Mouse (Mus musculus) urinary bladder, postnatal 25 days (tissue): Measurements from ENCODE around the gene Tsc22d2.

Source experiments
- DNase-seq: peaks from one replicate; pipeline ENCODE4 v3.0.0; 2022; ENCODE audit warnings: low spot score

Gene Tsc22d2

GRCm38 (mm10) chr3:58414234-58414938, at the start of gene Tsc22d2:
Gene Tsc22d2, plus strand, starts transcription at chr3:58414715.
- peak; percentile 100 for DNase-seq

- no peak for DNase-seq
Observed at GRCm38 (mm10) chr3:58366756-58367155, 47.8 kb upstream of the Tsc22d2 start.

GRCm38 (mm10) chr3:58370811-58371210, 43.7 kb upstream of the Tsc22d2 start:
- DNase-seq: no peak

GRCm38 (mm10) chr3:58372066-58372904, 42.2 kb upstream of the Tsc22d2 start:
- DNase-seq: peak; percentile 43

- DNase-seq: no peak
Observed at GRCm38 (mm10) chr3:58372905-58373208, 41.7 kb upstream of the Tsc22d2 start.

- no peak for DNase-seq
Observed at GRCm38 (mm10) chr3:58374281-58374680, 40.2 kb upstream of the Tsc22d2 start.

GRCm38 (mm10) chr3:58376713-58377112, 37.8 kb upstream of the Tsc22d2 start:
- DNase-seq: no peak

- DNase-seq: no peak
Observed at GRCm38 (mm10) chr3:58377589-58378134, 36.9 kb upstream of the Tsc22d2 start.

GRCm38 (mm10) chr3:58382676-58383075, 31.8 kb upstream of the Tsc22d2 start:
- no peak for DNase-seq

GRCm38 (mm10) chr3:58385060-58385459, 29.5 kb upstream of the Tsc22d2 start:
- no peak for DNase-seq

GRCm38 (mm10) chr3:58388731-58389130, 25.8 kb upstream of the Tsc22d2 start:
- no peak for DNase-seq

GRCm38 (mm10) chr3:58398541-58398940, 16.0 kb upstream of the Tsc22d2 start:
- no peak for DNase-seq

GRCm38 (mm10) chr3:58399931-58400330, 14.6 kb upstream of the Tsc22d2 start:
- no peak for DNase-seq

- DNase-seq: no peak
Observed at GRCm38 (mm10) chr3:58411669-58412068, 2.8 kb upstream of the Tsc22d2 start.

- DNase-seq: no peak
Observed at GRCm38 (mm10) chr3:58413671-58414070, 844 bp upstream of the Tsc22d2 start.

GRCm38 (mm10) chr3:58414986-58415883, 720 bp downstream of the Tsc22d2 start:
- DNase-seq: peak; percentile 74

- peak; percentile 63 for DNase-seq
Observed at GRCm38 (mm10) chr3:58415884-58416725, 1.6 kb downstream of the Tsc22d2 start.

GRCm38 (mm10) chr3:58416726-58417437, 2.4 kb downstream of the Tsc22d2 start:
- DNase-seq: peak; percentile 28

GRCm38 (mm10) chr3:58418724-58419705, 4.5 kb downstream of the Tsc22d2 start:
- no peak for DNase-seq
